Mouse (Mus musculus): ENCODE results near the gene Med13. TPM values are rescaled to one million over a fixed set of nuclear protein-coding genes. Genes with fewer than 3 reads are reported as not detected.
"Not testable (repeated sequence)": the region's sequence is repeated elsewhere in the genome, so short reads cannot be mapped to it uniquely, and the experiment has no call there.

The Med13 gene
- polyA plus RNA-seq, 1 experiment from 2014 or later, result 4.5 TPM

- Histone ChIP-seq H3K4me2 (no peak overlapping the region), H3K4me3 (no peak overlapping the region), H3K9me3 (replicated peaks) (no peaks in the 10 kb centered on the region), H3K27me3 (replicated peaks) (no peaks in the 10 kb centered on the region), H3K9ac (no peak overlapping the region), H3K36me3 (peaks cover 36% of the 10 kb centered on the region), H3K27ac (no peak overlapping the region), H3K4me1 (peaks cover 29% of the 10 kb centered on the region)
- ATAC-seq, result no peak
- WGBS (ENCODE audit: insufficient replicate concordance), result 72% methylated on average over 5 of the region's 5 CpGs
Observed at GRCm38 (mm10) chr11:86347387-86348122, 9.8 kb downstream of the Med13 start.

GRCm38 (mm10) chr11:86346525-86346924 lies 10.9 kb downstream of the Med13 start:
- Histone ChIP-seq H3K9me3 (replicated peaks) (no peaks in the 10 kb centered on the region), H3K27me3 (replicated peaks) (no peaks in the 10 kb centered on the region), H3K4me3 (no peak overlapping the region), H3K4me1 (peaks cover 24% of the 10 kb centered on the region), H3K27ac (no peak overlapping the region), H3K9ac (no peak overlapping the region), H3K36me3 (peaks cover 38% of the 10 kb centered on the region), H3K4me2 (no peak overlapping the region)
- ATAC-seq, result no peak
- 66% methylated on average over 3 of the region's 3 CpGs for WGBS (ENCODE audit: insufficient replicate concordance)

- not testable (repeated sequence) for H3K9ac ChIP-seq; ATAC-seq; H3K27me3 ChIP-seq (replicated peaks); H3K9me3 ChIP-seq (replicated peaks); H3K4me2 ChIP-seq; H3K27ac ChIP-seq; H3K4me3 ChIP-seq
- H3K36me3 ChIP-seq, result peaks cover 44% of the 10 kb centered on the region
- peaks cover 21% of the 10 kb centered on the region; the same call in 1 of the 2 replicates for H3K4me1 ChIP-seq
- 80% methylated on average over 1 of the region's 1 CpGs for WGBS (ENCODE audit: insufficient replicate concordance)
Observed at GRCm38 (mm10) chr11:86344940-86345339, 12.5 kb downstream of the Med13 start.

- Histone ChIP-seq H3K27ac (no peak overlapping the region), H3K9me3 (replicated peaks) (no peaks in the 10 kb centered on the region), H3K9ac (no peak overlapping the region), H3K4me1 (no peaks in the 10 kb centered on the region), H3K4me3 (no peak overlapping the region), H3K27me3 (replicated peaks) (no peaks in the 10 kb centered on the region), H3K36me3 (peaks cover 60% of the 10 kb centered on the region), H3K4me2 (no peak overlapping the region)
- ATAC-seq, result no peak
- WGBS (ENCODE audit: insufficient replicate concordance), result 86% methylated on average over 5 of the region's 5 CpGs
Observed at GRCm38 (mm10) chr11:86324251-86324650, 33.2 kb downstream of the Med13 start.

GRCm38 (mm10) chr11:86314992-86315391 lies 42.4 kb downstream of the Med13 start:
- not testable (repeated sequence) for ATAC-seq, H3K4me2 ChIP-seq
- 86% methylated on average over 3 of the region's 3 CpGs for WGBS (ENCODE audit: insufficient replicate concordance)

GRCm38 (mm10) chr11:86310280-86310679 lies 47.1 kb downstream of the Med13 start:
- 67% methylated on average over 6 of the region's 6 CpGs for WGBS (ENCODE audit: insufficient replicate concordance)

More at GRCm38 (mm10) chr11:86314992-86315391, 42.4 kb downstream of the Med13 start:
- H3K9me3 ChIP-seq (replicated peaks); H3K27ac ChIP-seq; H3K4me1 ChIP-seq; H3K27me3 ChIP-seq (replicated peaks); H3K9ac ChIP-seq; H3K4me3 ChIP-seq: not testable (repeated sequence)
- H3K36me3 ChIP-seq, result peaks cover 54% of the 10 kb centered on the region

GRCm38 (mm10) chr11:86292201-86292600 lies 65.2 kb downstream of the Med13 start:
- WGBS (ENCODE audit: insufficient replicate concordance), result 87% methylated on average over 10 of the region's 10 CpGs
- not testable (repeated sequence) for H3K4me1 ChIP-seq; ATAC-seq; H3K9ac ChIP-seq; H3K4me2 ChIP-seq; H3K27me3 ChIP-seq (replicated peaks); H3K9me3 ChIP-seq (replicated peaks); H3K4me3 ChIP-seq; H3K27ac ChIP-seq
- peaks cover 62% of the 10 kb centered on the region for H3K36me3 ChIP-seq

More at GRCm38 (mm10) chr11:86310280-86310679, 47.1 kb downstream of the Med13 start:
- Histone ChIP-seq H3K4me2 (no peak overlapping the region), H3K4me1 (no peaks in the 10 kb centered on the region), H3K36me3 (peaks cover 47% of the 10 kb centered on the region), H3K4me3 (no peak overlapping the region), H3K9ac (no peak overlapping the region), H3K27ac (no peak overlapping the region), H3K9me3 (replicated peaks) (no peaks in the 10 kb centered on the region), H3K27me3 (replicated peaks) (no peaks in the 10 kb centered on the region)
- no peak for ATAC-seq

- H3K4me3 ChIP-seq, result no peak overlapping the region
- no peaks in the 10 kb centered on the region for H3K9me3 ChIP-seq (replicated peaks)
- no peak overlapping the region for H3K4me2 ChIP-seq
- peaks cover 6% of the 10 kb centered on the region for H3K4me1 ChIP-seq
- no peak overlapping the region for H3K27ac ChIP-seq
- no peak overlapping the region for H3K9ac ChIP-seq
- H3K36me3 ChIP-seq, result peaks cover 60% of the 10 kb centered on the region
- WGBS (ENCODE audit: insufficient replicate concordance), result 91% methylated on average over 6 of the region's 6 CpGs
- no peaks in the 10 kb centered on the region for H3K27me3 ChIP-seq (replicated peaks)
- no peak for ATAC-seq
Observed at GRCm38 (mm10) chr11:86291714-86292113, 65.7 kb downstream of the Med13 start.

- no peak overlapping the region for H3K4me3 ChIP-seq
- H3K27ac ChIP-seq, result no peak overlapping the region
- no peak overlapping the region for H3K4me2 ChIP-seq
- H3K9me3 ChIP-seq (replicated peaks), result no peaks in the 10 kb centered on the region
- no peaks in the 10 kb centered on the region for H3K27me3 ChIP-seq (replicated peaks)
- WGBS (ENCODE audit: insufficient replicate concordance), result 91% methylated on average over 8 of the region's 8 CpGs
- no peak for ATAC-seq
- H3K9ac ChIP-seq, result no peak overlapping the region
- peaks cover 84% of the 10 kb centered on the region for H3K36me3 ChIP-seq
- no peaks in the 10 kb centered on the region for H3K4me1 ChIP-seq
Observed at GRCm38 (mm10) chr11:86285729-86286128, 71.7 kb downstream of the Med13 start.

- no peak overlapping the region for H3K9ac ChIP-seq
- peaks cover 88% of the 10 kb centered on the region for H3K36me3 ChIP-seq
- no peaks in the 10 kb centered on the region for H3K27me3 ChIP-seq (replicated peaks)
- no peaks in the 10 kb centered on the region for H3K4me1 ChIP-seq
- H3K4me3 ChIP-seq, result no peak overlapping the region
- no peak for ATAC-seq
- 87% methylated on average over 6 of the region's 6 CpGs for WGBS (ENCODE audit: insufficient replicate concordance)
- no peaks in the 10 kb centered on the region for H3K9me3 ChIP-seq (replicated peaks)
- H3K4me2 ChIP-seq, result no peak overlapping the region
- no peak overlapping the region for H3K27ac ChIP-seq
Observed at GRCm38 (mm10) chr11:86278442-86279102, 78.8 kb downstream of the Med13 start.

GRCm38 (mm10) chr11:86257460-86258076 lies 99.8 kb downstream of the Med13 start, which contains the start of gene Ints2:
Gene Ints2, minus strand, starts transcription at chr11:86257575.
- H3K4me2 ChIP-seq, result peak within 1 kb of the TSS; percentile 82
- H3K9ac ChIP-seq, result peak within 1 kb of the TSS; percentile 90
- no peaks in the 10 kb centered on the region for H3K27me3 ChIP-seq (replicated peaks)
- H3K4me1 ChIP-seq, result peaks cover 19% of the 10 kb centered on the region
- H3K4me3 ChIP-seq, result peak within 1 kb of the TSS; percentile 79
- peak; percentile 88 for ATAC-seq
- no peaks in the 10 kb centered on the region for H3K9me3 ChIP-seq (replicated peaks)
- WGBS (ENCODE audit: insufficient replicate concordance), result 4% methylated on average over 32 of the region's 32 CpGs
- peak within 1 kb of the TSS; percentile 80 for H3K27ac ChIP-seq
- peaks cover 26% of the 10 kb centered on the region for H3K36me3 ChIP-seq

- peak overlapping the region; percentile 79 for H3K4me3 ChIP-seq
- peak; percentile 63 for ATAC-seq
- peaks cover 31% of the 10 kb centered on the region for H3K36me3 ChIP-seq
- H3K9ac ChIP-seq, result peak overlapping the region; percentile 90
- peak overlapping the region; percentile 82 for H3K4me2 ChIP-seq
- H3K27ac ChIP-seq, result peak overlapping the region; percentile 80
- H3K4me1 ChIP-seq, result peaks cover 19% of the 10 kb centered on the region
- H3K27me3 ChIP-seq (replicated peaks), result no peaks in the 10 kb centered on the region
- WGBS (ENCODE audit: insufficient replicate concordance), result under 1% methylated on average over 22 of the region's 22 CpGs
- H3K9me3 ChIP-seq (replicated peaks), result no peaks in the 10 kb centered on the region
Observed at GRCm38 (mm10) chr11:86257054-86257453, 100.3 kb downstream of the Med13 start.
